In genomic region chr2:125623211-125623610, GRCm38 (mm10) we compare ENCODE assay signal across 12 mouse cellular contexts. TPM values are rescaled to one million over a fixed set of nuclear protein-coding genes. Genes with fewer than 3 reads are reported as not detected.
DNase-seq lines count a peak whose midpoint lies in the region; ATAC-seq and TF ChIP-seq lines count a peak whose summit lies in the region.
"Had no signal": no experiment of that assay in that cellular context is flagged by ENCODE, and none has a peak within 500 bp of the region (broad histone marks: within the 10 kb centered on the region; RNA-seq: fewer than 3 reads in every experiment).

No protein-coding gene starts in this region.

- H3K4me3 ChIP-seq in hindbrain, embryonic 10.5 days = peak overlapping the region; percentile 74
- H3K4me3 ChIP-seq in hindbrain, embryonic 14.5 days (replicated peaks; ENCODE audit: low read length) = no peak overlapping the region
- peak overlapping the region; percentile 10; the same call in 1 of the 2 replicates for H3K4me3 ChIP-seq in testis, adult 2 months (ENCODE audit: control insufficient read depth, low read depth, low read length)
- H3K4me3 ChIP-seq in limb, embryonic 12.5 days (replicated peaks) = no peak overlapping the region

- H3K9me3 ChIP-seq in hindbrain, embryonic 10.5 days = no peaks in the 10 kb centered on the region
- no peaks in the 10 kb centered on the region for H3K9me3 ChIP-seq in hindbrain, embryonic 14.5 days (ENCODE audit: control insufficient read depth, low read length)
- H3K9me3 ChIP-seq in limb, embryonic 12.5 days = no peaks in the 10 kb centered on the region

- no peak for DNase-seq in hindbrain, embryonic 10.5 days (ENCODE audit: low spot score)
- DNase-seq in hindbrain, embryonic 14.5 days (ENCODE audit: low spot score) = no peak
- DNase-seq in testis, postnatal 14 days (ENCODE audit: low spot score) = no peak
- no peak for DNase-seq in thymus, postnatal 0 days (ENCODE audit: low spot score)
- DNase-seq in right cerebral cortex, postnatal 4 days = no peak
- DNase-seq: kidney, postnatal 4 days; lung, postnatal 10 days; right cerebral cortex, adult 18-20 months had no signal

- H3K27ac ChIP-seq in hindbrain, embryonic 10.5 days = no peak overlapping the region
- H3K27ac ChIP-seq in hindbrain, embryonic 14.5 days = no peak overlapping the region
- H3K27ac ChIP-seq in testis, adult 2 months (ENCODE audit: control insufficient read depth, insufficient read depth, low read depth, low read length) = no peak overlapping the region
- no peak overlapping the region for H3K27ac ChIP-seq in limb, embryonic 12.5 days

- 96% methylated on average over 15 of the region's 15 CpGs for WGBS in hindbrain, embryonic 10.5 days
- 95% methylated on average over 15 of the region's 15 CpGs for WGBS in hindbrain, embryonic 14.5 days
- 94% methylated on average over 15 of the region's 15 CpGs for WGBS in limb, embryonic 12.5 days

- H3K27me3 ChIP-seq in hindbrain, embryonic 10.5 days (ENCODE audit: insufficient read depth, poor library complexity, severe bottlenecking) = no peaks in the 10 kb centered on the region
- no peaks in the 10 kb centered on the region for H3K27me3 ChIP-seq in hindbrain, embryonic 14.5 days (ENCODE audit: control insufficient read depth, insufficient read depth, low read length)
- no peaks in the 10 kb centered on the region for H3K27me3 ChIP-seq in testis, adult 2 months (ENCODE audit: control insufficient read depth, insufficient read depth, low read length)
- no peaks in the 10 kb centered on the region for H3K27me3 ChIP-seq in limb, embryonic 12.5 days
- H3K27me3 ChIP-seq: Patski had no signal

- no peak overlapping the region for H3K4me2 ChIP-seq in hindbrain, embryonic 14.5 days (replicated peaks)
- peak overlapping the region; percentile 69 for H3K4me2 ChIP-seq in limb, embryonic 12.5 days

- H3K9ac ChIP-seq in hindbrain, embryonic 14.5 days = no peak overlapping the region
- no peak overlapping the region for H3K9ac ChIP-seq in limb, embryonic 12.5 days (replicated peaks)

- no peak for TF ChIP-seq POLR2A in testis, adult 2 months (IDR thresholded peaks at IDR 0.05; ENCODE audit: control insufficient read depth, low read depth, low read length)

- no peak for TF ChIP-seq CTCF in testis, adult 2 months (IDR thresholded peaks at IDR 0.05; ENCODE audit: control insufficient read depth, insufficient read depth, insufficient replicate concordance, low read depth, low read length)

- ATAC-seq in hindbrain, embryonic 14.5 days (ENCODE audit: low FRiP score) = no peak
- no peak for ATAC-seq in limb, embryonic 12.5 days (ENCODE audit: insufficient number of reproducible peaks, insufficient read depth, low FRiP score, low TSS enrichment, low read depth)
- ATAC-seq in frontal cortex, adult (ENCODE audit: low TSS enrichment) = no peak
- ATAC-seq: Patski had no signal

- H3K4me1 ChIP-seq in hindbrain, embryonic 10.5 days (replicated peaks) = peaks cover 45% of the 10 kb centered on the region
- peaks cover 11% of the 10 kb centered on the region for H3K4me1 ChIP-seq in hindbrain, embryonic 14.5 days (replicated peaks; ENCODE audit: control insufficient read depth, insufficient read depth, low read length)
- H3K4me1 ChIP-seq in testis, adult 2 months (ENCODE audit: control insufficient read depth, insufficient read depth, low read length) = peaks cover 12% of the 10 kb centered on the region
- peaks cover 32% of the 10 kb centered on the region for H3K4me1 ChIP-seq in limb, embryonic 12.5 days (replicated peaks)

- peaks cover 25% of the 10 kb centered on the region for H3K36me3 ChIP-seq in hindbrain, embryonic 10.5 days
- H3K36me3 ChIP-seq in hindbrain, embryonic 14.5 days (replicated peaks; ENCODE audit: control insufficient read depth, insufficient read depth) = peaks cover 14% of the 10 kb centered on the region
- H3K36me3 ChIP-seq in testis, adult 2 months (ENCODE audit: control insufficient read depth, insufficient read depth, low read length) = peaks cover 3% of the 10 kb centered on the region
- H3K36me3 ChIP-seq in limb, embryonic 12.5 days = peaks cover 22% of the 10 kb centered on the region

RNA-seq across cellular contexts. Expression of gene Cep152, which starts 1.7 kb away (rescaled TPM):
- polyA plus RNA-seq in hindbrain, embryonic 10.5 days (2016; fragmentation: Nextera tagmentation; extraction: Ambion mirVana) = 8.5 and 11.8 TPM in 2 replicates
- polyA plus RNA-seq in hindbrain, embryonic 14.5 days (2014; fragmentation: Nextera tagmentation; extraction: Ambion mirVana) = 2.8 and 3.2 TPM in 2 replicates
- polyA plus RNA-seq in testis, adult 2 months (2012; rRNA removed) = 2.1 and 2.3 TPM in 2 replicates
- polyA plus RNA-seq in limb, embryonic 12.5 days (2016; fragmentation: Nextera tagmentation; extraction: Ambion mirVana) = 9.3 and 9.7 TPM in 2 replicates
- 7.0 and 7.5 TPM in 2 replicates for polyA plus RNA-seq in thymus, postnatal 0 days (2015; fragmentation: Nextera tagmentation; extraction: Ambion mirVana)

RNA-seq across cellular contexts. Expression of gene Eid1, which starts 49.7 kb away (rescaled TPM):
- 142 and 175 TPM in 2 replicates for polyA plus RNA-seq in hindbrain, embryonic 10.5 days (2016; fragmentation: Nextera tagmentation; extraction: Ambion mirVana)
- polyA plus RNA-seq in hindbrain, embryonic 14.5 days (2014; fragmentation: Nextera tagmentation; extraction: Ambion mirVana) = 552 and 600 TPM in 2 replicates
- polyA plus RNA-seq in testis, adult 2 months (2012; rRNA removed) = 4.2 and 5.4 TPM in 2 replicates
- polyA plus RNA-seq in limb, embryonic 12.5 days (2016; fragmentation: Nextera tagmentation; extraction: Ambion mirVana) = 276 and 293 TPM in 2 replicates
- polyA plus RNA-seq in thymus, postnatal 0 days (2015; fragmentation: Nextera tagmentation; extraction: Ambion mirVana) = 89.0 and 97.5 TPM in 2 replicates

Comparison
In these comparisons a context has a peak if more than half of its experiments do, and no peak if none do; other contexts are left out.
1. H3K4me3 ChIP-seq: peak in hindbrain, embryonic 10.5 days (single experiment) and testis, adult 2 months (single experiment); none in hindbrain, embryonic 14.5 days (single experiment) and limb, embryonic 12.5 days (single experiment).
2. RNA of gene Eid1, which starts 49.7 kb away (polyA plus RNA-seq): 552 to 600 TPM in hindbrain, embryonic 14.5 days, 276 to 293 TPM in limb, embryonic 12.5 days, 142 to 175 TPM in hindbrain, embryonic 10.5 days and 89.0 to 97.5 TPM in thymus, postnatal 0 days; 4.2 to 5.4 TPM in testis, adult 2 months; every median in the first group is over 10 times any median in the second.